Mouse (Mus musculus) CH12.LX (cell line): ENCODE results near the gene Hist1h4a. TPM values are rescaled to one million over a fixed set of nuclear protein-coding genes. Genes with fewer than 3 reads are reported as not detected.
A peak's percentile ranks its signal among the peaks of the same experiment; 100 is the strongest.
"Not testable (repeated sequence)": the region's sequence is repeated elsewhere in the genome, so short reads cannot be mapped to it uniquely, and the experiment has no call there.

ENCODE experiments used
- DNase-seq: peaks from one replicate; pipeline ENCODE4 v3.0.0-alpha.2; 2013; ENCODE audit errors: extremely low read depth
- H3K27ac ChIP-seq: 2 replicates; pipeline ENCODE4 v1.5.1; 2012; ENCODE audit warnings: low read depth, mild to moderate bottlenecking, control low read depth, moderate library complexity; ENCODE audit not compliant: insufficient read depth
- H3K27me3 ChIP-seq: replicated peaks from 2 replicates; pipeline ENCODE3; 2012; ENCODE audit warnings: inconsistent platforms
- H3K36me3 ChIP-seq, 2 experiments: replicated peaks in 1 of 2; 2 replicates each; pipeline versions ENCODE3 to v1.6.1; 2012; ENCODE audit warnings: inconsistent platforms in 1 of 2, low read length in 1 of 2, mild to moderate bottlenecking in 1 of 2, mixed read lengths in 1 of 2, moderate library complexity in 1 of 2; ENCODE audit not compliant: control insufficient read depth in 1 of 2, insufficient read depth in 1 of 2
- H3K4me1 ChIP-seq, 2 experiments: 2 replicates each; pipeline ENCODE4 v1.6.1; 2012; ENCODE audit warnings: inconsistent platforms in 1 of 2, moderate library complexity in 1 of 2; ENCODE audit not compliant: insufficient read depth in 2 of 2, control insufficient read depth in 1 of 2
- H3K4me2 ChIP-seq: 2 replicates; pipeline ENCODE4 v1.6.1; 2012; ENCODE audit warnings: low read depth, mild to moderate bottlenecking, control low read depth; ENCODE audit not compliant: poor library complexity, insufficient read depth, severe bottlenecking
- H3K4me3 ChIP-seq, 3 experiments: fragments of 150-350 bp in 1 of 3; sonication (generic) in 1 of 3; replicated peaks in 1 of 3; 2 replicates each; pipeline versions ENCODE3 to v1.5.1; 2011 to 2012; ENCODE audit warnings: low read depth in 2 of 3, low read length in 2 of 3, mild to moderate bottlenecking in 2 of 3, moderate library complexity in 2 of 3, control low read depth in 1 of 3, improper control_type of control experiment in 1 of 3, inconsistent platforms in 1 of 3, mixed read lengths in 1 of 3; ENCODE audit not compliant: poor library complexity in 1 of 3
- H3K79me2 ChIP-seq: replicated peaks from 2 replicates; pipeline ENCODE4 v1.6.1; 2012; ENCODE audit warnings: mild to moderate bottlenecking, moderate library complexity; ENCODE audit not compliant: control insufficient read depth, poor library complexity, insufficient read depth, severe bottlenecking; ENCODE audit errors: extremely low read depth
- H3K9ac ChIP-seq: 2 replicates; pipeline ENCODE4 v1.6.1; 2012; ENCODE audit warnings: low read depth, mild to moderate bottlenecking, control low read depth, moderate library complexity; ENCODE audit not compliant: insufficient read depth
- H3K9me3 ChIP-seq: replicated peaks from 2 replicates; pipeline ENCODE3; 2012; ENCODE audit warnings: low read length, inconsistent platforms, mixed read lengths
- CHD1 ChIP-seq: IDR thresholded peaks from 2 replicates; pipeline ENCODE4 v1.6.1; 2012; ENCODE audit warnings: low read depth, low read length, improper control_type of control experiment, inconsistent platforms
- CHD2 ChIP-seq: IDR thresholded peaks from 2 replicates; pipeline ENCODE4 v1.6.1; 2011; ENCODE audit warnings: low read length, improper control_type of control experiment
- ELF1 ChIP-seq: IDR thresholded peaks from 2 replicates; pipeline ENCODE4 v1.6.1; 2014; ENCODE audit warnings: low read depth, mild to moderate bottlenecking, inconsistent platforms, low read length, improper control_type of control experiment
- EP300 ChIP-seq: IDR thresholded peaks from 2 replicates; pipeline ENCODE4 v1.6.1; 2011; ENCODE audit warnings: low read length, improper control_type of control experiment
- ETS1 ChIP-seq: conservative IDR thresholded peaks from 2 replicates; pipeline ENCODE4 v1.6.1; 2012; ENCODE audit warnings: low read depth, mild to moderate bottlenecking, inconsistent platforms, low read length, improper control_type of control experiment, moderate library complexity
- HCFC1 ChIP-seq: IDR thresholded peaks from 2 replicates; pipeline ENCODE4 v1.6.1; 2012; ENCODE audit warnings: low read depth, mild to moderate bottlenecking, inconsistent platforms, low read length, improper control_type of control experiment
- IRF4 ChIP-seq: IDR thresholded peaks from 2 replicates; pipeline ENCODE4 v1.6.1; 2014; ENCODE audit warnings: low read depth, mild to moderate bottlenecking, inconsistent platforms, low read length, improper control_type of control experiment
- JUN ChIP-seq: IDR thresholded peaks from 2 replicates; pipeline ENCODE4 v1.6.1; 2011; ENCODE audit warnings: low read depth, mild to moderate bottlenecking, low read length, improper control_type of control experiment, moderate library complexity; ENCODE audit not compliant: insufficient read depth
- MAFK ChIP-seq: IDR thresholded peaks from 2 replicates; pipeline ENCODE4 v1.6.1; 2011; ENCODE audit warnings: low read length, improper control_type of control experiment; ENCODE audit not compliant: insufficient replicate concordance
- MAX ChIP-seq: IDR thresholded peaks from 2 replicates; pipeline ENCODE4 v1.6.1; 2011; ENCODE audit warnings: low read length, improper control_type of control experiment
- MAZ ChIP-seq: IDR thresholded peaks from 2 replicates; pipeline ENCODE4 v1.6.1; 2012; ENCODE audit warnings: low read depth, mild to moderate bottlenecking, inconsistent platforms, low read length, improper control_type of control experiment, moderate library complexity
- MXI1 ChIP-seq: IDR thresholded peaks from 2 replicates; pipeline ENCODE4 v1.6.1; 2011; ENCODE audit warnings: mild to moderate bottlenecking, low read depth, low read length, improper control_type of control experiment
- MYC ChIP-seq: IDR thresholded peaks from 2 replicates; pipeline ENCODE4 v1.6.1; 2011; ENCODE audit warnings: low read depth, mild to moderate bottlenecking, improper control_type of control experiment, low read length
- NELFE ChIP-seq: IDR thresholded peaks from 2 replicates; pipeline ENCODE4 v1.6.1; 2011; ENCODE audit warnings: low read depth, low read length, improper control_type of control experiment
- NRF1 ChIP-seq: IDR thresholded peaks from 2 replicates; pipeline ENCODE4 v1.6.1; 2014; ENCODE audit warnings: low read depth, mild to moderate bottlenecking, inconsistent platforms, low read length, improper control_type of control experiment, moderate library complexity
- POLR2A ChIP-seq: IDR thresholded peaks from 2 replicates; pipeline ENCODE4 v1.6.1; 2011; ENCODE audit warnings: low read depth, mild to moderate bottlenecking, improper control_type of control experiment, low read length
- POLR2AphosphoS2 ChIP-seq: IDR thresholded peaks from 2 replicates; pipeline ENCODE4 v1.6.1; 2011; ENCODE audit warnings: low read depth, low read length, improper control_type of control experiment
- RCOR1 ChIP-seq: conservative IDR thresholded peaks from 2 replicates; pipeline ENCODE4 v1.6.1; 2012; ENCODE audit warnings: low read depth, mild to moderate bottlenecking, inconsistent platforms, low read length, improper control_type of control experiment
- SIN3A ChIP-seq: IDR thresholded peaks from 2 replicates; pipeline ENCODE4 v1.6.1; 2012; ENCODE audit warnings: low read length, improper control_type of control experiment, inconsistent platforms
- TBP ChIP-seq: conservative IDR thresholded peaks from 2 replicates; pipeline ENCODE4 v1.6.1; 2011; ENCODE audit warnings: low read depth, low read length, improper control_type of control experiment
- TCF12 ChIP-seq: IDR thresholded peaks from 2 replicates; pipeline ENCODE4 v1.6.1; 2014; ENCODE audit warnings: low read depth, mild to moderate bottlenecking, inconsistent platforms, low read length, improper control_type of control experiment
- UBTF ChIP-seq: IDR thresholded peaks from 2 replicates; pipeline ENCODE4 v1.6.1; 2012; ENCODE audit warnings: low read depth, mild to moderate bottlenecking, inconsistent platforms, low read length, improper control_type of control experiment, moderate library complexity
- ZMIZ1 ChIP-seq: IDR thresholded peaks from 2 replicates; pipeline ENCODE4 v1.6.1; 2012; ENCODE audit warnings: low read depth, mild to moderate bottlenecking, inconsistent platforms, low read length, improper control_type of control experiment
- dilution Hi-C: fragments of 300-500 bp; cut with MboI; formaldehyde crosslinking; loops from 2 replicates; pipeline ENCODE4 v1.14.3; 2020; ENCODE audit warnings: low sequenced_read_pairs; ENCODE audit not compliant: extremely low pct_unique_long_range_greater_than_20kb, extremely low pct_ligation_motif_present
- in situ Hi-C: fragments of 300-500 bp; cut with MboI; formaldehyde crosslinking; loops from 3 replicates; pipeline ENCODE4 v1.14.3; 2019; ENCODE audit warnings: low sequenced_read_pairs, low pct_ligation_motif_present, low pct_unique_long_range_greater_than_20kb, mixed read lengths
- polyA plus RNA-seq: library from polyadenylated mRNA; unstranded; fragments of >175 nt; gene quantifications from 2 replicates; pipeline ENCODE4 v1.2.1, GENCODE M21; 2012; ENCODE audit warnings: low read depth; ENCODE audit not compliant: insufficient read length
- total RNA-seq, 2 experiments: library from RNA; depleted of rRNA; stranded (reverse); fragments of 300-350 nt in 1 of 2; fragments of >200 nt in 1 of 2; gene quantifications; 2 replicates each; pipeline ENCODE4 v1.2.3; 2012 to 2014

Hist1h4a gene
- total and polyA plus RNA-seq, 3 experiments: 4.4 to 1,215 (median 18.4) TPM

GRCm38 (mm10) chr13:23763242-23763585, 2.2 kb upstream of the Hist1h4a start:
- Histone ChIP-seq H3K9ac (peak overlapping the region; percentile 99), H3K4me1 (peaks cover 3 to 34% of the 10 kb centered on the region in 2 experiments; a peak in 3 of 4 replicates)

GRCm38 (mm10) chr13:23761871-23762821, 1.1 kb upstream of the Hist1h4a start, which contains the start of gene Hist1h3a:
TSS of gene Hist1h3a (minus strand) at chr13:23762386.
- H3K27ac ChIP-seq: peak within 1 kb of the TSS; percentile 97
- DNase-seq: peak; percentile 89
- H3K4me3 ChIP-seq: peak within 1 kb of the TSS; percentile 13 to 59 (median 40)
- H3K27me3 ChIP-seq, H3K36me3 ChIP-seq, H3K9me3 ChIP-seq, H3K79me2 ChIP-seq, dilution Hi-C loops: not testable (repeated sequence)
- H3K4me1 ChIP-seq: peaks cover 3 to 44% of the 10 kb centered on the region in 2 experiments; a peak in 3 of 4 replicates
- peak within 1 kb of the TSS; percentile 98 for H3K4me2 ChIP-seq
- 0 out of 2 replicates have a peak, but pooled peaks have one; percentile 24 for TF ChIP-seq RCOR1
- TF ChIP-seq ZMIZ1: peak; percentile 100
- TF ChIP-seq UBTF: peak; percentile 95
- TF ChIP-seq TCF12: peak; percentile 79
- TF ChIP-seq IRF4: peak; percentile 19; the same call in 1 of the 2 replicates
- peak; percentile 70 for TF ChIP-seq MAX
- TF ChIP-seq CHD1: peak; percentile 92; the same call in 1 of the 2 replicates
- TF ChIP-seq POLR2A: peak; percentile 96
- TF ChIP-seq TBP: peak; percentile 99
- TF ChIP-seq SIN3A: 0 out of 2 replicates have a peak, but pooled peaks have one; percentile 37
- TF ChIP-seq MYC: peak; percentile 51; the same call in 1 of the 2 replicates
- TF ChIP-seq NELFE: peak; percentile 99
- peak; percentile 3; the same call in 1 of the 2 replicates for TF ChIP-seq ELF1
- TF ChIP-seq CHD2: peak; percentile 88
- TF ChIP-seq POLR2AphosphoS2: peak; percentile 98
- peak within 1 kb of the TSS; percentile 99 for H3K9ac ChIP-seq
- in situ Hi-C loops: loop anchor here (25.0 kb wide), 1 partner anchor 1725 kb away; the partner anchor contains the start of genes Hist1h2ag, Hist1h2ah, Hist1h2bj and Hist1h2bk

More at GRCm38 (mm10) chr13:23763242-23763585, 2.2 kb upstream of the Hist1h4a start:
- dilution Hi-C loops (no loop called here), in situ Hi-C loops (loop anchor here (25.0 kb wide), 1 partner anchor 1726 kb away; the partner anchor contains the start of genes Hist1h2ag, Hist1h2ah, Hist1h2bj and Hist1h2bk)
- no peaks in the 10 kb centered on the region for H3K27me3 ChIP-seq
- H3K27ac ChIP-seq: peak overlapping the region; percentile 88
- no peaks in the 10 kb centered on the region for H3K79me2 ChIP-seq
- H3K9me3 ChIP-seq: no peaks in the 10 kb centered on the region
- H3K4me3 ChIP-seq: peak overlapping the region; percentile 6 to 37 (median 36)
- DNase-seq: no peak
- TF ChIP-seq ETS1: no peak
- 0 out of 2 replicates have a peak, but pooled peaks have one; percentile 54 for TF ChIP-seq MYC
- peak; percentile 66; the same call in 1 of the 2 replicates for TF ChIP-seq MAZ
- no peak; the same call in none of the 2 replicates for TF ChIP-seq CHD1
- no peak for TF ChIP-seq HCFC1
- 0 out of 2 replicates have a peak, but pooled peaks have one; percentile 36 for TF ChIP-seq MAFK
- TF ChIP-seq EP300: no peak
- 0 out of 2 replicates have a peak, but pooled peaks have one; percentile 49 for TF ChIP-seq CHD2
- peak; percentile 40 for TF ChIP-seq NRF1
- TF ChIP-seq SIN3A: no peak
- no peak for TF ChIP-seq JUN
- no peak for TF ChIP-seq POLR2A
- TF ChIP-seq MXI1: peak; percentile 50
- peak; percentile 31; the same call in 1 of the 2 replicates for TF ChIP-seq IRF4
- no peaks in the 10 kb centered on the region for H3K36me3 ChIP-seq
- H3K4me2 ChIP-seq: peak overlapping the region; percentile 98
